Mouse (Mus musculus): ENCODE measurements at regions not wholly inside any gene's neighbourhood (a gene's known extent, or its start where the extent isn't known, plus 50 kb on each side); places are given as distances from the start of the nearest gene placed in this dataset.

DNA sequence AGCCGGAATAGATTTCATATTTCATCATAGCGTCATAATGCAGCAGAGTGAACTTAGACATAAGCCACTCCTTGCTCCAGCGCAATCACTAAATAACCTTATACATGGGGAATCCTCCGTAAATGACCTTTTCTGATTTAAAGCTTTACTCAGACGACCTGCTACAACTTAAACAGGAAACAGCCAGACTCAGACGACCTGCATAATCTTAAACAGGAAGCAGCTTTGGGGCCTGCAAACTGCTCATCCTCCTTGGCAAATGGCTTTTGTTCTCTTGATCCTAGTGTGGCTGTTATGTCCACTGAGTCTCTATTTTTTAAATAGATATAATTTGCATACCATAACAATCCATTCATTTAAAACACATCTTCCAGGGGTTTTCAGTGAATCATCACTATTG, 76.9 kb upstream of the Magi3 start:
- no peak for DNase-seq
- intact Hi-C loops (cut with DNase I), result no loop called here

DNA sequence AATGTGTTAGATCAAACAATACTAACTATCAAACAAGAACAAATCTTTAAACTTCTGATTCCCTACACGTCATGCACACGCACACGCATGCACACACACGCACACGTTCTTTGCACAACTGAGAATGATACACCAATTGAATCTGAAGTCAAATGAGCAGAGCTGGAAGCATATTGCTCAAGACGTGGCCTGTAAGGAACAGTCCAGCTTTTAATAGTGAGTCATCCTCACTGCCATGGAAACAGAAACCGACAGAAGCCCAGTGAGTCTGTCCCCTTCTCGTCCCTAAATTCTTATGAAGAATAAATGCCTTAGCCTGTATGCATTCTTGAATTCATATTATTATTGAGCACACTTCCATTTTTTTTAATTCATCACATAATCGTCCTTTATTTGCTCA, 75.7 kb upstream of the Magi3 start:
- no peak for DNase-seq
- intact Hi-C loops (cut with DNase I), result no loop called here

DNA sequence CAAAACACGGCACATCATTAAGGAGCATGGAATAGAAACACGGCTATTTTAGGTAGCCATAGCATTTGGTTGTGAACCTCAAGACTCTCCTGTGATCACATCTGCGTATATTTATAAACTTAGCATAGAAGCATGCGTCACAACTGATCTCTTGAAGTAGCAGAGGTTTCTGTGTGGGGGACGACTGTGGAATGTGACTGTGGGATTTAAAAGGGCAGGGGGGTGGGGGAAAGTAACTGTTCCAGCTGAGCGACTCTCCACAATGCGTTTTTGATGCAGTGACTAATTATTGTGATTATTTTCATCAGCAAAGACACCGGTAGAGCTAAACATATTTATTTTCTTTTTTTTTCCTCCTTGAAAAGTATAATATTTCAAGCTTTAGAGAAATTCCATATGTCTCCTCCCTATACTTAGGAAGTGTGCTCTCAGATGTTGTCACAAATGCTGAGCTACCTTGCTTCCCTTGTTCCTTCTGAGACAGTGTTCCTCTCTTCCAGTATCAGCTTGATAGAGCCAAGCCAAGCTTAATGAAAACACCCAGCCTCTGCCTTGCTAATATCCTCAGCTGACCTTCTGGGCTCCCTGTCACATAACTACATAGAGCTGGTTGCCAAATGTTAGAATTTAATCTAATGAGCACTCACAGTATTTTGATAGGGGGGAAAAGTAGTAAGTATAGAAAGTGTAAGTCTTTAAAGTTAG, 75.0 kb upstream of the Magi3 start:
- intact Hi-C loops (cut with DNase I), result no loop called here
- DNase-seq, result no peak

DNA sequence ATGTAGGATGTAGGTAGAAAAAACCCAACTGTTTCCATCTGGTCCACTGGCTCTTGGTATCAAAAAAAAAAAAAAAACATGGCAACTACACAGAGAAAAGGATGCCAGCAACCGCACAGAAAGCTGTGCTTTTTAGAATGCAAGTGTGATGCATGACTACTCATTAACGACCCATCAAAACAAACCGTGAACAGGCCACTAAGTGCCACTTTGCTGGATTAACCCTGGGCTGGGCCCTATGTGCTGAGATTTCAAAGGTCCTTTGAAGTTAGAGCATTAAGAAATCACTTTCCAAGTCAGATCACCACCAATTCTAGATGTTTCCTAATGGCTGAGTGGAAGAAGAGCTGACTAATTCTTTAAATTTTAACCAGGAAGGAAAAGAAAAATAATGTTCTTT, 73.7 kb upstream of the Magi3 start:
- intact Hi-C loops (cut with DNase I), result no loop called here
- no peak for DNase-seq

DNA sequence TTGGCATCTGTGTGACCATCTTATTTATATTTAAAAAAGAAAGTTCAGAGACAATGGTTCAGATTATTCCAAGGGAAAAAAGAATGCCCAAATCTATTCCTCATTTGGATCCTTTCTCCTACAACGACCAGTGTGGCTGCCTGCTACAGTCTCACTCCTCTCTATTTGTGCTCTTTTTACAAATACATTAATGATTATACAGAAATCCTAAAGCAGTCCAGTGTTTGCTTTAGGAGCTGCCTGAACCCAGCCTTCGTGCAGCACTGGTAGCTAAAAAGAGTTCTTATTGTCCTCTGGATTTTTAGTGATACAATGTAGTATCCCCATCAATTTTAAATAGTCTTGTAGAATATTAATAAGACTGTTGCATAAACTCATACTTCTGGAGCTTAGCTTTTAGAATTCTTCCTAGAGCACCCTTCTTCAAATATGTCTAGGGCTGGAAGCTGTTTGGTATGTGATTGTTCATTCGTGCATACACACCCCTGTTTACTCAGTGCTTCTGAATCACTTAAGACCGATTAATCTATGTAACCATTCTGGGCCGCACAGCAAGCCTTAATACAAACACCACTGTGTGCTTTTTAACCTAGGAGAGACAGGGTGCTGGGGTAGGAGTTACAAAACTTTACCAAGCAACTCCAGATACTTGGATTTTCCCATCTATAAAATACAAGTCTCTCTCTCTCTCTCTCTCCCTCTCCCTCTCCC, 69.0 kb upstream of the Magi3 start:
- intact Hi-C loops (cut with DNase I), result no loop called here
- no peak for DNase-seq

DNA sequence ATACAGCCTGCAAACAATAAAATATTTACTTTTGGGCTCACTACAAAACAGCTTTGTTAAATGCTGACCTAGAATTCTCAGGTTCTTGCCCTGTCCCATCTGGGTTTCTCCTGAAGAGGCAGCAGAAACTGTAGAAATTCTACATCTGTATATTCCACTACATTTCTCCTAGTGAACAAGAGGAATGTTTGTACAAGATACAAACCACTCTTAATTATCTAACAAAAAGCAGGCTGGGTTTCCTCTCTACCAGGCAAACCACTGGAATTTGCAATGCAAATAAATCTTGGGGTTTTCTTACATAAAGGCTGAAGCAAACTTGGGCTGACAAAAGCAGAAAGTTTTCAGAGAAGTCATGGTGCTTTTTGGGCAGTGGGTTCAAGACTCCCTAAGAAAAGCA, 67.7 kb upstream of the Magi3 start:
- DNase-seq, result no peak
- intact Hi-C loops (cut with DNase I), result no loop called here

DNA sequence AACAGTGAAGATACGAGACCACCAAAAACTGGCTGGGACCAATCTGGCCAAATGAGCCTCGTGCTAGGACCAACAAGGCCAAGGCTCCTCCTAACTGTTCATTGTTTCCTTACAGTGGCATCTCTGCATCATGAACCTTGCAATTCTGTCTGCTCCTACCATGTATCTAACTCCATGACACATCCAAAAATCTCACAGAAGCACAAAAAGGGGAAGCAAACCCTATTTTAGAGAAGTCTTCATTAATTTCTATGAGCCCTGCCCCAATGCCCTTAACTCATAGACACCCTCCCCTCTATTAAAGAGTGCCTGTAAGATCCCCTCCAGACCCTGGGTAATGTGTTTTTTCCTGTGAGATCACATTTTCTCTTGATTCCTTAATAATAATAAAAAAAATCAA, 64.8 kb upstream of the Magi3 start:
- DNase-seq, result no peak
- intact Hi-C loops (cut with DNase I), result no loop called here

DNA sequence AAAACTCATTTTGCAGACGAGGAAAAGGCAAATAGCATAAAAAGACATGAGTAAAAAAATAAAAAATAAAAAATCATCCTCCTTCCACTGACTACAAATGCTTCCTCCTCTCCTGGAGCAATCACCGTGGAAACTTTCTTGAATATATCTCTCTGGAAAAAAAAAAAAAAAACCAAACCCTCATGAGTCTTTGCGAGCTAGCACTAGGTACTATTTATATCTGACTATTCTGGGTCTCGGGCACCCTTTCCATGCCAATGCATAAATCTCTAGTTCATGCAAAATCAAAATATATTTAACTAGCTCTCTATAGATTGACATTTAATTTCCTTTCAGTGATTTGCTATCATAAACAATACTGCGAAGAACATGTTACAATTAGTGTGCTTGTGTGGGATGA, 63.7 kb upstream of the Magi3 start:
- DNase-seq, result no peak
- intact Hi-C loops (cut with DNase I), result no loop called here

DNA sequence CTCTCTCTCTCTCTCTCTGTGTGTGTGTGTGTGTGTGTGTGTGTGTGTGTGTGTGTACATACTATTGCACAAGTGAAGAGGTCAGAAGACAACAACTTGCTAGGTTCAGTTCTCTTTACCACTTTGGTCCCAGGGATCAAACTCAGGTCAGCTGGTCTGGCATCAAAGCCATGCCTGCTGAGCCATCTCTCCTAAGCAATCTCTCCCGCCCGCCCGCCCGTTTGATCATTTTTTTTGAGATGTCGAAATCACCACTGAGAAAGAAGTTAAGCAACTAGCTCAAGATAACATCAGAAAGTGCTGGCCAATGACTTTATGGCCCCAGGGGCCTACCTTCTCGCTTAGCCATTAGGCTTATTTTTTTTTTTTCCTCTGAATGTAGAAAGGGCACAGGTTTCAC, 59.3 kb upstream of the Magi3 start:
- intact Hi-C loops (cut with DNase I), result no loop called here
- DNase-seq, result no peak

DNA sequence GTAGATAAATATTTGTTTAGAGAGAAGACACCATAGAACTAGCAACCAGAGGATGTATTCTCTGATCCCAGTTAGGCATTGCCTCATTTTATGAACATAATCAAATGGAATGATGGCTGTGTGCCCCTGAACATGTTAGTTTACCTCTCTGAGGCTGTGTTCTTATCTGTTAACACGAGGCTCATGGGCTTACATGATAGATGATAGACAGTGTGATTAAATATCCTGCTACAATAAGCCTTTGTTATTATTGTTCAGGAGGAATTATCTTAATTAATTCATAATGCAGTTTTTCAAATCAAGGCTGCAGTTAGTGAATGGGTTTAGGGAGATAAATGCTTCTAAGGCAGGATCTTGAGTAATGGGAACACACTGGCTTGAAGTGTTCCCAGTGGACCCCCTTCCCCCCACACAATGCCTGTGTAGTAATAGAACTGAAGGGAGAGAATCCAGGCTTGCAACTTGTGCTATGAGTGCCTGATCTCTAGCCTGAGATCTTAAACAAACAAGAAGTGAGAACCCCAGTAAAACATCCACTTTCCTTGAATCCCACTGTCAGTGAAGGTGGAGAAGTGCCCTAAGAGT, 54.6 kb upstream of the Magi3 start:
- no peak for DNase-seq
- intact Hi-C loops (cut with DNase I), result no loop called here

DNA sequence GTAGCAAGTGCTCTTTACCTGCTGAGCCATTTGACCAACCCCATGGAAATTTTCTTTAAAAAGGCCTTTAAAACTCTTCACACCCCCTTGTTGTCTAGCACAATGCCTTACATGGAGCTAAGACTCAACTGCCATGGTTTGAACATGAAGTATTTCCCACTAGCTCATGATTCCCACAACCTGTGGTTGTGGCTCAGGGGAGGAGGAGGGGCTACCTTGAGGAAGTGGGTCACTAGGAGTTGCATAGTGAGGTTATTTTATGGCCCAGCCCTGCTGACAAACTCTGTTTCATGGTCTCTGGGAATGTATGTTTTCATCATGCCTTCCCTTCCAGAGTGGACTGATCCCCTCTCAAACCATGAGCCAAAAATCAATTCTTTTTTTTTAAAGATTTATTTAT, 53.9 kb upstream of the Magi3 start:
- intact Hi-C loops (cut with DNase I), result no loop called here
- no peak for DNase-seq
